Mouse (Mus musculus): ENCODE results near the gene Adap1.

DNA sequence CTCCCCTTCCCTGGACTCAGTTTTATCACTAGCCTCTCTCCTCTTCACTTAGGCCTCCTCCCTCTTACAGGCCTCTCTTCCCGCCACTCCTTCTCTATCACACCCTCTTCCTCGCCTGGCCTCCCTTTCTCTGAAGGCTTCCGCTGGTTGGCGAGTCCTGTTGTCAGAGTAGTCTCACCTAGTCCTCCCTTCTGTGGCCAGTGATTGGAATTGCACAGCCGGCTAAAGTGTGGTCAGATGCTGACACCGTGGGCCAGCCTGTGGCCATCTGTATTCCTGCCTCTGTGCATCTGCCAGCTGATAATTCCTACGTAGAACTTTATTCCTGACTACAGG, 72.5 kb downstream of the Adap1 start:
- TF ChIP-seq CTCF (IDR thresholded peaks at IDR 0.05; ENCODE audit: low read depth) (peak; percentile 30), EP300 (optimal IDR thresholded peaks at IDR 0.05) (peak; percentile 32)

Measured in stomach, postnatal 0 days (tissue).